Mouse (Mus musculus) v-Abl transformed pro-B cells (cell line): ENCODE data around the gene Zfp551.

ENCODE experiments used
- in situ Hi-C, 2 experiments: fragments of 400-800 bp; cut with MboI; formaldehyde crosslinking; loops; one replicate each; pipeline ENCODE4 v1.15.1; 2025; ENCODE audit not compliant: unreplicated experiment in 2 of 2

Zfp551 gene

DNA sequence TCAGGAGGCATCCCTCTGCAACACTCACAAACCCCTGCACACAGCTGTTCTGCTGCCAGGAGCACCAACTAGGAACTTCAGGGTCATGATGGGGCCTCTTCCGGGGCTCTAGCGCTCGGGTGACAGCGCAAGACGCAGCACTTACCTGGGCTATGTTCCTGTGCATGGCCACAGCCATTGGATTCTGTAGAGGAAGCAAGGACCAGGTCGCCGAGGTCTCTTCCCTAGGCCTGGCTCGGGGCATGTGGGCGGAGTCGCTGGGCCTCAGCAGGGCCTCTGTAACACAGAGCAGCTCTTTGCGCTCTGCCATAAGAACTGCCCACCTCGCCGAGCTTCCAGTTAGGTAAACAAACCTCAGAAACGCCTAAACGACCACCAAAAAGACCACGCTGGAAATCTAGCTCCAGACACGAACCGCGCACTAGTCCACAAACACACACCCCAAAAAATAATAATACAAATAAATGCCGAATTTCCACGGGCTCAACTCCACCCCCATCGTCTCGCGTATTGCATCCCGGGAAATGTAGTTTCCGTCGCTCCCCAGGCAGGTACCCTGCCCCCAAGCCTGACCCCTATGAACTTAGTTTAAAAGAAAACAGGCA lies at the start of gene Zfp551:
Gene Zfp551 (minus strand): TSS at position 507 of the 605 bp plus-strand sequence.
- in situ Hi-C loops = no loop called here

DNA sequence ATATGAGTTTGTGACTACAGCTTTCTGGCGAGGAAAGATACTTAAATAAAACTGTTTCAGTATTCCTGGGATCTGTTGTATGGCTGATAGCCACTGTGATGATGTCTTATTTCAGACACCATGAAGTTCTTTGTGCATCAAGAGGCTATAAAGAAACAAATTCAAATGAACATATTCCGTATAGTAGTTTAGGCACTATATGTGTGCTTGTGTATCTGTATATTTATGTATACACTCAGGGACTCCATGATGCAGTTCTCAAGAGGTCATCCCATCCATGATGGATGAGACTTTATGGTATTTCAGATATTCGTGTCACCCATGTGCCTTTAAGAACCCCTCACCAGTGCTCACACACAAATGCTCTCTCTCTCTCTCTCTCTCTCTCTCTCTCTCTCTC lies 304 bp upstream of the Zfp551 start:
- in situ Hi-C loops = no loop called here

DNA sequence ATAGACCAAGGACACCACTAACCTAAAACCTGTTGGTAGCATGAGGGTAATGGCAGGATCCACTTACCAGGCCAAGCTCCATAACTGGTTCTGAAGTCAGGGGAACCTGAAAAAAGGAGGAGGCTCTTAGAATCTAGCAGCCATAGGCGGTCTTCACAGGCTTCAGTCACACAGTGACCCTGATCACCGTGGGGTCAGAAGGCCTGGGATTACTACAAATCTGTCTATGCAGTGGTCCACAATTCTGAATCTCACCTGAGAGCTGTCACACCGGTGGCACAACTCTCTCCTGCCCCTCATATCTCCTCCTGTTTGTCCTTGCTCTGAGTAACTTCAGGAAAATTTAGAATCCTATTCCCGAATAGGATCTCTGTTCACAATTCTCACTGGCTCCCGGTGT lies 810 bp downstream of the Zfp551 start:
- in situ Hi-C loops = no loop called here

DNA sequence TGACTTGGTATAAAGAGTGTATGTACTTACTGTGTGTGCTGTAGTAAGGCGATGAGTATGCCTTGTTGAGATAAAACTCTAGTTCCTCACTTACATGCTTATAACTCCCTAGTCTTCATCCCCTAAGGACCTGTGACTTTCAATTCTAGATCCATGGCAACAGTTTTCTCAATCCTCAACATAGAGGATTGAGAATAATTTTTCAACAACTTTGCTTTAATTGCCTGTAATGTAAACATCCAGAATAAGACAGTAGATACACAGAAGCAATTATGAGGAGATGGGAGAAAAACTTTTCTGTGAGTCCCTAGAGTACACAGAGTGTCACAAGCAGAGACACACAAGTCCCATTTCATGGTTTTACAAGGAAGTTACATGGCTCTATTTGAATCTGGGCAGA lies 53.4 kb downstream of the Zfp551 start, which contains the start of gene Vmn1r84:
Gene Vmn1r84 (minus strand): TSS at position 101 of the 400 bp plus-strand sequence.
- in situ Hi-C loops = no loop called here
